Mouse (Mus musculus): ENCODE measurements at regions not wholly inside any gene's neighbourhood (a gene's known extent, or its start where the extent isn't known, plus 50 kb on each side); places are given as distances from the start of the nearest gene placed in this dataset.

DNA sequence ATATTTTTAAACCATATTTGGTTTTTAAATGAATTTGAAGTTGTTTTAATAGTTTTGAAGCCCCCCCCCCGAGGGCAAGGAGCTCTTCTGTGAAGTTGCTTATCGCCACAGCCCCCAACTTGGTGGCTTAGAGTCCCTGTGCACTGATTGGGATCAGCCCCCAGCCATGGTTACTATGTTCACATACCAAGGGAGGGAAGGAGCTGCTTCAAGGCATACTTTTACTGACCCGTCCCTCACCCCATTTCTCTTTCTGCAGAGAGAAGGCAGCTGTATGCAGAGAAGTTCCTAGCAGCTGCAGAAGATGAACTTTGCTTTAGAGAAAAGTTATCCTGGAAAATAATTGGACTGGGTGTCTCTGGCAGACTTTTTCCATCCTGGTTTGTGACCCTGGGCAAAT lies 179.9 kb upstream of the Il12b start:
- DNase-seq (ENCODE audit: low spot score in 2 of 2): no peak

DNA sequence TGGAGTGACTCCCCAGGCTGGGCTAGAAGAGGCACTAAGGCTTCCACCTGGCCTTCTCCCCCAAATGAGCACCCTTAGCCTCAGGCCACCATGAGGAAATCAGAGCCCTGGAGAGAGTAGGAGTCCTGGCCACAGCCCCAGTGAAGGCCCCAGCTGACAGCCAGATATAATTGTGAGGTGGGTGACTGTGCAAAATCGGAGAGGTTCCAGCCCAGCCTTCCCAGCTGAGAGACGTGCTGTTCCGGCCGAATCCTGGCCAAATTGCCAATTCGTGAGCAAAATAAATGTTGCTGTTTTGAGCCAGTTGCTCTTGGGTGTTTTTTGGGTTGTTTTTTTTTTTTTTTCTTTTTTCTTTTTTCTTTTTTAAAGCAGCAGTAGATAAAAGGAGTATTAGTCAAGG lies 169.9 kb upstream of the Il12b start:
- peak in 1 of 2 experiments; percentile 13 for DNase-seq (ENCODE audit: low spot score in 2 of 2)

DNA sequence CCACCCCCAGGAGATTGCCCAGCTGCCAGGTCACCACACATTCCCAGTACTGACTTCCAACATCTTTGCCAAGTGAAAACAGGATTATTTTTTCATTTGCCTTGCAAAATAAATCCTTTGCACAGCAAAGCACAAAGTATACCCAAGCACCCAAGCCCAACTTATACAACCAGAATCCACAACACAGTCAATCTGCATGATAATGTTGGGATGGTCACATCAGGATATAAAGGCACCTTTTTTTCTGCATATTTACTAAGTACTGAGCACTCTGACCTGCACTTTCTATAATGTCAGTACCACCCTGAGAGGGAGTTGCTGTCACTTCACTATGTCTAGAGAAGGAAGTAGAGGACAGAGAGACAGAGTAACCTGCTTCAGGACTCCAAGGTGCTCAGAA lies 164.4 kb upstream of the Il12b start:
- no peak for DNase-seq (ENCODE audit: low spot score in 2 of 2)

DNA sequence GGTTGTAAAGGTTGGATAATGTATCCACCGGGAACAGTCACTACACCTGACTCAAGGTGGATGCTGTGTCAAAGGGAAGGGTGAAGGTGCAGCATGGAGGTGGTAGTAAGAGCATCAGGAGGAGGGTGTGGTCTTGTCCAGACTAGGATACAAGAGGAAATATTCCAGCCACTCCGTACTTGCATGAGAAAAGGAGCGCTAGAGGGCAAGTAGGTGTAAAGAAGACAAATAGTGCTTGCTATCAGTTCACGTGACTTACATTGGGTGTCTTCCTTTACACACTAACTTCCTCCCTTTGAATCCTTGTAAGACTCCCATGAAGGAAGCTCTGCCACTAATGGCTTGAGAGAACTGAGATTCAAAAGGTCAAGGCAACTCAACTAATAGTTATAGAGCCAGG lies 161.8 kb upstream of the Il12b start:
- DNase-seq (ENCODE audit: low spot score in 2 of 2): no peak

DNA sequence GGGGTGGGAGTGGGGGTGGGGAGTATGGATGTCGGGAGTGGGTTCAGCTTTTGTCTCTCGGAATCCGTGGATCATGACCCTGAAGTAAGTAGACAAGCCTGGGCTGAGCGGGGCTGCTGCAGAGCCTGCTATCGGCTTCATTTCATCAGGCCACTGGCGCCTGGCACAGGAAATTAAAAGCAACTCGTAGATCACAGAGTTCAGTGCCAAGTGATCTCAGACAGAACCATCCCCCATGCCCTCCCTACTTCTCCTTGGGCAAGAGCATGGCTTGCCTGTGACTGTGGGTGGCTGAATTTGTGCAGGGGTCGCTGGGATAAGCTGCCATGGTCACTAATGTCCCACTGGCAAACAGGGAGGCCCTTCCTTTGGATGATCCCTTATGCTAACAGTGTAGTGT lies 161.3 kb upstream of the Il12b start:
- no peak for DNase-seq (ENCODE audit: low spot score in 2 of 2)

DNA sequence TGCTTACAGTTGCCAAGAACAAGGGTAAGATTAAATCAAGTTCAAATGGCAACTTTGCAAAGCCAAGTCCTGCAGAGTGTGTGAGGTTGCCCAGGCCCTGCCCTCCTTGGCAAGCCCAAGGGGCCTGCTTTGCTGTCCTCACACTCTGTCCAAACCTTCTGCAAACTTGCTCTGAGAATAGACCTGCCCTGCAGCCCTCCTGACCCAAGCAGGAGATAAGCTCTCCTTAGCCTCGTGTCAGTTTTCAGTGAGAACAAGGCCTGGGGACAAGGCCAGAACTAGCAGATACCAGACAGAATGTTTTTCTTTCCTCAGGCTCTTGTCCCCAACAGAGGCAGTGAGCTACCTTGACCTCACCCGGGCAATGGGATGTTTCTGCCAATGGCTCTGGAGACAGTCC lies 156.7 kb upstream of the Il12b start:
- DNase-seq (ENCODE audit: low spot score in 2 of 2): no peak

DNA sequence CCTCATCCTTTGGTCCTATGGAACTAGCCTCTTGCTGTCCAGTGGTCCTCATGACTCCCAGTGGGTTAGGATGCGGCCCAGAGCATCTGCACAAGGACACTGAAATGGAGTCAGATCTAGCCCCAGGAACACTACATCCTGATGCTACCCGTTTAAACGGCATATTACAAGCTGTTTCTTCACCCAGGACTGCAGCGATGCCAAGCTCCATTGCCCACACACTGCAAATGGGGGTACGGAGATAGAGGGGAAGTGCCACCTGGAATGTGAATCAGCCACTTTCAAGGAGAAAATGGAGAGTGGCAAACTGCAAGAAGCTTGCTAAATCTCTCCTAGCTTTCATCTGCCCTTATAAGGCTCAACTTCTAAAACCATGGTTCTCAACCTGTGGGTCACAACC lies 148.0 kb upstream of the Il12b start:
- no peak for DNase-seq (ENCODE audit: low spot score in 2 of 2)

DNA sequence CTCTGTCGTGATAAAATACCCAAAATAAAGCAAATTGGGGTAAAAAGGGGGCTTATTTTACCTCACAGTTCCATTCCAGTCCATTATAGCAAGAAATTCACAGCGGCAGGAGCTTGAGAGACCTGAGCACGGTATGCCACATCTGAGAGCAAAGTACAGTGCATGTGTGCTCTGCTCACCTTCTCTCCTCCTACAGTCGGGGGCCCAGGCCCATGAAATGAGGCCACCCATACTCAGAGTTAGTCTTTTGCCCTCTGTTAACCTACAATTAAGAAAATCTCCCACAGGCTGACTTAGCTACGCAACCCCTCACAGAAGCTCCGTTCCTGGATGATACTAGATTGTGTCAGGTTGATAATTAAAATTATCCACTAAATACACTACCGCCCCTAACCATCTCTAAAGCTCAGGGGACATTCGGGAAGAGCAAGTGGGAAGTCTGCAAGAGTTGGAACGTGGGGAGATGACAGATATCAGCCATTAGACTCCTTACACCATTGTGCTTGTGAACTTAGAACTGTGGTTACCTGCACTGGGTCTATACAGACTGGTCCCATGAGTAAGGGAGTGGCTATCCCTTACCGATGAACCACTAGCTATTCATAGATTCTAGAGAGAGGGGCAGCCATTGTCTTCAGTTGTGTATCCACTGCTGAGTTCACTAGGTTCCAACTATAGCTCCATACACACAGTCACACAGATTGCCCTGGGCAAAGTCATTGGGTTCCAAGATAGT lies 139.3 kb upstream of the Il12b start:
- DNase-seq (ENCODE audit: low spot score in 2 of 2): no peak

DNA sequence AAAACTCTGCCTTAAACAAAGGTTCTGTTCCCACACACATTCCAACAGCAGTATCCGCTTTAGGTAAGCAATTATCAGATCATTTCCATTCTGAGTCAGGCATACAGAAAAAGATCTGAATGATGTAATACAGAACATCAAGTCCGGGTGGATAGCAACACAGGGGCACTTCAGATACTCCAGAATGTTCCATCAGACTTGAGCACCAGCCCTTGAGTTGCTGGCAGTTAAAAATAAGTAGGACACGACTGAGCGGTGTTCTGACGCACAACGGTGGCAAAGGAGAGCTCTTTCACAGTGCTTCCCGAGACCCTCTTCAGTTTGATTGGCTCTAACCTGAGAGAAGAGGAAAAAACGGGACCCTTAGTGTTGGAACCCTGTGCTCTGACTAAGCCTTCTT lies 138.2 kb upstream of the Il12b start:
- DNase-seq (ENCODE audit: low spot score in 2 of 2): no peak

DNA sequence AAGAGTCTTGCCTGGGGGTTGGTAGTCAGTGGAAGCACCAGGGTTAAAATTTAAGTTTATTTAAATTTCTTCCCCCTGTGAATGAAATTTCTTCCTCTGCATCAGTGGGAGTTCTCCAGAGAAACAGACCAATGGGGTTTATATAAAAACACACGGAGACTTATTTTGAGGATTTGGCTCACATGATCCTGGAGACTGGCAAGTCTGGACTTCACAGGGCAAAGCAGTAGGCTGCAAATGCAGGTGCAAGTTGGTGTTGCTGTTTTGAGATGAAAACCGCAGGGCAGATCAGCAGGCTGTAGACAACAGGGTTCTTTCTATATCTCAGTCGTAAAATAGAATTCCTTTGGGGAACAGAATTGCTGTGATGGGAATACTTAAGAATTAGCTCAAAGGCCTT lies 137.3 kb upstream of the Il12b start:
- no peak for DNase-seq (ENCODE audit: low spot score in 2 of 2)

DNA sequence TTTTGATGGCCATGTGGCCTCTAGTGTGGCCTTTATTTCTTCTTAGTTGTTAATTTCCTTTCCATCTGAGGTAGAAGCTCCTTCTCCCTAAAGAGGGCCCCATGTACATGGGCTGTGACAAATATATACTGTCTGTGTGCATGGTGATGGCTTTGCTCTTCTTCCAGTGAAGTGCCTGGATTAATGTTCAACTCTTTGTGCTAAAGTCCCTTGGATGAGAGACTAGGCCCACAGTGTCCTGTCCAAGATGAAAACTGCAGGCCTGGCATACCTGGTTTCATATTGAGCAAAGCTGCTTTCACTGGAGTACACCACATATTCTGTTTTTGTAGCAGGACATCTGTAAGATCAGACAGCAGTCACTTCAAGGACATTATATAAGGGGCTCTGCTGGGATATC lies 127.6 kb upstream of the Il12b start:
- DNase-seq (ENCODE audit: low spot score in 2 of 2): no peak

DNA sequence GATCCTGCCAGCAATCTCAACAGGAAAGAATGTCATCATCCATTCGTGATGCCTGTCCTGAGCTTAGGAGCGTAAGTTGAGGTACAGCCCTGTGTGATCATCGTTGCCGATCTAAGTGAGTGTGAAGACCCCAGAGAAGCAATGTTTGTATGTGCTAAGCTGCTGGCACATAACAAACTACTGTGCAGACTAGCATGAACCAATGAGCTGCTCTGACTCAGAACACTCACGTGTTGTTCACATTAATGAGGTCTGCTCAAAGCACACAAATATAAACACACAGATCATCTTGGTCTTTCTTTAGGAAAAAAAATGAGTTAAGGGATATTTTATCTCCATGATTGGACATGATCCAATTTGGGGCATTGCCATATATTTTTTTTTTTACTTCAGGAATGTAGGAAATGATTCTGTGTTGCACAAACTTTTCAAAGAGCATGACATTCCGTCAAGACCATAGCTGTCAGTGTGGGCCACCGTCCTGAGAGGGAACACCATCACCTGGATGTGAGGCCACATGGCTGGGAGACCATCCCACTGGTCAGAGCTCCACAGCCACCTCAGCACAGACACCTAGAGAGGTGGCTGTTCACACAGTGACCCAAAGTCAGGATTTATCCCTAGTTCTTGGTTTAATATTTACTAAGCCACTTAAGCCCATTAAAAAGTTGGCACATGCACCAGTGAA lies 121.2 kb upstream of the Il12b start:
- DNase-seq (ENCODE audit: low spot score in 2 of 2): no peak

DNA sequence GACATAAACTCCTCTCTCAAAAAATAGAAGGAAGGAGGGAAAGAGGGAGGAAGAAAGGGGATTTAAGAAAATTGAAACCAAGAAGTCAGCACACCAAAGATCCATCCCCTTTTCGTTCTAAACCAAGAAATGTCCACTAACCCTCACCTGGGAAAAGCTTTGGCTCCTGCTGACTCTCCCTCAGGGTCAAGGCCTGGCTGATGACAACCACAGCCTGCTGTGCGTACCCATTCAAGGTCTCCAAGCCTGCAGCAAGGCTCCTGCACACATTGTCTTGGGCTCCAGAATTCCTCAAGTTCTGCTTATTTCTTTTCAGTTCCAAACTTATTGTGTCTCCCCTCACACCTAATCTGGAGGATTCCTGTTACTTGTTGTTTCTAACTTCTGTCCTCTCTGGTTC lies 113.9 kb upstream of the Il12b start:
- DNase-seq (ENCODE audit: low spot score in 2 of 2): no peak

DNA sequence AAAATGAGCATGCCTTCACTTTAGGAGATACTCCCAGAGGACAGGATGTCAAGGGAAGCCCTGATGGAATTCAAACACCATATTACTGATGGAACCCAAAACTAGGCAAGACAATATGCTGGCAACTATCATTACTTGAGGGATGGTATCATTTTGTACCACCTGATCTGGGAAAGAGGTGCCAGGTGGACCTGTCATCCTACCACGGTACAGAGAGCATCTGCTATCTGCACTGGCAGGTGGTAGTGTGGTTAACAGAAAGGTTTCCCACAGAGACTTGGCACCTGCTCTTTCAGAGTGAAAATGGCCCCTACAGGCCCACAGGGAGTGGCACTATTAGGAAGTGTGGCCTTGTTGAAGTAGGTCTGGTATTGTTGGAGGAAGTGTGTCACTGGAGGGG lies 111.0 kb upstream of the Il12b start:
- DNase-seq (ENCODE audit: low spot score in 2 of 2): no peak

DNA sequence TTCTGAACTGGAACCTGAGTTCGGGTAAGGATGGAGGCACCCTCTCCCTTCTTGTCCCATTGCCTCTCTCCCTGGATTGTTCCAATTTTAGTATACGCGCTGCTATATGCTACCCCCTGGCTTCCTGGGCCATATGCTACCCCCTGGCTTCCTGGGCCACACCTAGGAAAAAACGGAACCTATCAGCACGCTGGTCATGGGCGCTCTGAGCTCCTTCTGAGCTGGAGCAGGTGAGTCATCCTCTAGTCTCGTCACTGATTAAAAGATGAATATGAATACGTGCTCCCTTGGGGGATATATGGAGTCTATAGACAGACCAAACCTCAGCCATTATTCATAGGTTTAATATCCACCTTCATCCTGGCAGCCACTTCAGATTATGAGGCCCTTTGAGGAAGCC lies 96.1 kb upstream of the Il12b start:
- no peak for DNase-seq (ENCODE audit: low spot score in 2 of 2)

DNA sequence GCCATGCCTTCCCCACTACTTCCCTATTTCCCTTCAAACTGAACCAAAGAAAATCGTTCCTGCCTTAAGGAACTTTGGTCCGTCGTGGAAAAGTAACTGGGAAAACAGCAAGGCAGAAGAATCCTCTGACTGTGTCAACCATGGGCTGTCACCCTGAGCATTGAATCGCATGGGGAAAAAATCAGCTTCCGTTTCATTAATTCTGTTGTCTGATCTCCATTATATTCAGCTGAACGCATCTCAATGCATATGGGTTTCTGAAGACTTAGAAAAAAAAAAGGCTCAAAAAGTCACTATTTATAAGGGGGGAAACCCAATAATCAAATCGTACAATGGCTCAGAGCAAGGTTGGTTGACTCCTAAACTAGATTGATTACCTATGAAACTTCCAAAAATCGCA lies 83.8 kb upstream of the Il12b start:
- DNase-seq (ENCODE audit: low spot score in 2 of 2): no peak

DNA sequence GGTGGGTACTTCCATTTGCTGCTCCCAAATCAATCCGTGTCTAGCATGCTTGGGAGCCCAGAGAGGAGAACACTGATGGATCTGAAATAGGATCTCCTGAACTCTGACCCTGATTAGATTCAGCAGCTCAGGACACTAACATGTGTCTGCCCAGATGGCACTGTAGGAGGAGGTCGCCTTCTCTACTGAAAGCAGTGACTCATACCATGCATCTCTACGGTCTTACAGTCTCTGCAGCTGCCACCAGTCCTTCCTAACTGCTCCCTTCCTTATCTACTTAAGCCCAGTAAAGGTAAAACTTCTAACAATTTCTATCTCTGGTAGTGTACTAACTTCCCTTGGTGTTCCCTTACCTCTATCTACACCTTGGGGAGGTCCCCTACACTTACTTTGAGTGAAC lies 80.7 kb upstream of the Il12b start:
- DNase-seq (ENCODE audit: low spot score in 2 of 2): no peak

DNA sequence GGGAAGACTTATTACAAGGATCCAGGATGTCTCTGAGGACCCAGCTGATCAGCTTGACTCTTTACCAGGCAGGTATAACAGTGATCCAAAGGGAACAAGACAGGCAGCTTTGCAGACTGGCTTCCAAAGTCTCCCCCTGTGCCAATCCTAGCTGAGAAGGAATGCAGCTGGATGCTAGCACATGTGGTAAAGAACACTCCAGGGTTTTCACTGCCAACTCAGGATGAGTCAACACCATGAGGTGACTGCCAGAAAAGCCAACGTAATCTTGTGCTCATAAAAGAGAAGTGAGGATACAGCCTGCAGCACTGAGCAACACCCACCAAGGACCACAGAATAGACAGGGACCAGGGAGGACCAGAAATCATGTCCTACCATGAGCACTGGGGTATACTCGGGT lies 76.5 kb upstream of the Il12b start:
- DNase-seq (ENCODE audit: low spot score in 2 of 2): peak in 1 of 2 experiments; percentile 33

DNA sequence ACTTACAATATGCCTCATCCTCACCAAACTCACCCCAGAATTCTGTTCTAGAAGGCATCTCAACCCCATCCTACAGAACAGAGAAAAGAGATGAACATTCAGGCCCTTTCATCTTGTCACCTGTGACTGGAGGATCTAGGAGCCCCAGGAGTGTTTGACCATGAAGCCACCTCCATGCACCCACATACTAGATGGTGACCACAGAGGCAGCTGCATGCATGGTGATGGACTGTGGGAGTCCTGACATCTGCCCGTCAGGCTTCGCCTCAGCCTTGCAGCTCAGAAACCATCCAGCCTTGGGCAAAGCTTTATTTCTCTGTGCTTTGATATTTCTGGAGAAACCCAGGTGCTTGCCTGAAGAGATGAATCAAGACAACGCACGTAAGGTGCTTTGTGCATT lies 74.8 kb upstream of the Il12b start:
- no peak for DNase-seq (ENCODE audit: low spot score in 2 of 2)

DNA sequence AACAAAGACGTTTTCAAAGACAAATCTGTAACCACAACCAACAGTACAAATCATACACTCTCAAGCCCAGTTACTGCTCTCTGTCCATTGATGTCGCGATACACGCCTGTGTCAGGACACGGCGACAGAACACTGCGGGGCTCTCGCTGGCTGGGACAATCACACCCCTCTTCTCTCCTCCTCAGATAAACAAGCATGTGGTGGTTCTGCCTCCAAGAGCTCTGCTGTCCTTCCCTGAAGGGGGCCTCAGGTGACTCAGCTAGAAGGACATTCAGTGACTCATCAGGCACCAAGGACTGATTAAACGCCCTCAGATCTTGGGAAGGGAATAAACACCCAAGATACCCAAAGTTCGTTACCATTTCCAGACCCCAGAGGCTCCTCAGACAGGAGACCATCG lies 74.3 kb upstream of the Il12b start:
- DNase-seq (ENCODE audit: low spot score in 2 of 2): no peak

DNA sequence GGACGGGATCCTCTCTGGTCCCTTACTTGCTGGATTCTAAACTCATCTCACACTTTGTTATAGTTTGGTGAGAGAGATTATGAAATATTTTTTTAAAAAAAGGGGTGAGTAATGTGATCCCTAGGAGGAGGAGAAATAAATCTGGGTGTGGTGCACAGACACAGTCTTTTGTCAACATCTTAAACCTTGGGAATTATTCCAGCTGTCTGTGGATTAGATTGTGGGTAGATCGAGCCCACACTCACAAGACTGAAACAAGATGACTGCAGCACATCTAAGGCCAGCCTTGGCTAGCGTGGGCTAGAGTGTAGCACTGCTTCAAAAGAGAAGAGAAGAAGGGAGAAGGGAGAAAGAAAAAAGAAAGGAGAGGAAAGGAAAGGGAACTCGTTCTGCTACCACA lies 70.4 kb upstream of the Il12b start:
- no peak for DNase-seq (ENCODE audit: low spot score in 2 of 2)

DNA sequence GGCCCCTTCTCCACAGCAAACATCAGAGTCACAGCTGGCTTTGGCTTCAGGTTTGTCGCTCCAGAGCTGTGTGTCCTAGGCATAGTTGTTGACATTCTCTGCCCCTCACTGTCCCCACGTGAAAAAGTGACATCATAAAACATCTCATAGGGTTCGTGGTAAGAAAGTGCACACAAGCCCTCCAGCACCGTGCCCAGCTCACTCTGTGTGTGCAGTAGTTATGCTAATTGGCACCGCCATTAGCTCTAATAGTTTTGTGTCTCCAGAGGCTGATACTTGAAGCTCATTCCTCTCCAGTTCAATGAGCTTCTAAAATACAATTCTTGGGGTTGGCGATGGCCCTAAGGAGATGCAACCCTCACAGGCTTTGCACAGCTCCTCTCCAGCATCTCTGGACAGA lies 69.4 kb upstream of the Il12b start:
- no peak for DNase-seq (ENCODE audit: low spot score in 2 of 2)

DNA sequence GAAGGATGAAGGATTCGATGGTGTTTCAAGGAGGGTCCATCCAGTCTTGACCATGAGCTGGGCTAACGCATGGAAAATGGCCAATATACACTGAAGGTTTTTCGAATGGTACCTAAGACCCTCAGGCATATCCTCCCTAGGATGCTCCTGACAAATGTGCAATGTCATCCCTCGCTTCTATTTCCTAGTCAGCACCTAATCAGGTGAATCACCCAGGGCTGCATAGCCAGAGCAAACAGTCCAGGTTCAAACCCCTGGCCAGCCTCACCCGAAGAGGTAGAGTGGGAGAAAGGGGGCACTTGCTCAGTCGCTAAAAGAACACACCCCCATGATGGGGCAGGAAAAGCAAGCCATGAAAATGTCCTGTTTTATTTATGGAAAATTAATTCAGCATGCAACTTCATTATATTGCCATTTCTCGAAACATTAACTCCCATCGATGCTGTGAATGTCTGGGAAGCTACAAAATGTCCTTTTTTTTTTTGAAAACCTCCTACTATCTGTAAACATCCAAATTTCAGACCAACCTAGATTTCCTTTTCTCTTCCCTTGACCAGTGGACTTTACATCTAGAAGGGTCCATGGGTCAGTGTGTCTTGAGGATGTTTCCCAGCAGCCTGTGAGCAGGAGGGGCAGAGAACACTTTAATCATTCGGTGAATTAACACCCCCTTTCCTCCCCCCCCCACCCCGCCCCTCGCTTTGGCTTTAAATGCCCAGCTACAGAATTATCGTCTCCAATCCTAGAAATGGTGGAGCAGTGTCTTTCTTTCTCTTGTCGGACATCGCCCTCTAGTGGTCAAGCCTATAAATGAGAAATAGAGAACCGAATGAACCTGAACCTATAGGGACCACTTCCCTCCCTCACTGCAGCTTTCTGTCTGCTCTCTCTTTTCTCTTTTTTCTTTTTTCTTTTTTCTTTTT lies 68.8 kb upstream of the Il12b start:
- DNase-seq (ENCODE audit: low spot score in 2 of 2): peak in 1 of 2 experiments; percentile 44
